Mouse (Mus musculus) erythroblast, embryonic 14.5 days (primary cell): Measurements from ENCODE around the gene Tmem184a.

Experiments used
- GATA1 ChIP-seq: IDR thresholded peaks from 2 replicates; pipeline ENCODE4 v1.6.1; 2012; ENCODE audit warnings: low read length, inconsistent platforms, mixed read lengths
- TAL1 ChIP-seq: IDR thresholded peaks from 3 replicates; pipeline ENCODE4 v1.6.1; 2012; ENCODE audit warnings: low read length, inconsistent platforms, mixed read lengths

DNA sequence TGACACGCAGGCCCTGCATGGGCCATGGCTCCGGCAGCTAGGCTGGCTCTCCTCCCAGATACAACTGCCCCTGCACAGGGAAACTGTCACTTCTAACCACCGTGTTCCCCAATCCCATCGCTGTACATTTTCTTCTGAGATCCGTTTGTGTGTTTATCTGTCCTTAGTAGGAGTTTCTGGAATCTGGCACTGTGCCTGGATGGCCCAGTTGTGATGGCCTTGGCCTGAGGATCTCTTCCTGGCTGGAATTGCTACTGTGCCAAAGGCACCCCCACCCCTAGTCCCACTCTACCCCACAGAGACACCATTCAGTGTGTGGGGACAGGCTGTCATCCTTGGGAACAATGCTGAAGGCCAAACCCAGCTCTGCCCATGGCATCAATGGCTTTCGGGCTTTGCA is 3.8 kb downstream of the Tmem184a start:
- TF ChIP-seq TAL1 (no peak), GATA1 (no peak)
